Mouse (Mus musculus) bone marrow macrophage, adult 2 months (primary cell): ENCODE measurements at regions not wholly inside any gene's neighbourhood (a gene's known extent, or its start where the extent isn't known, plus 50 kb on each side); places are given as distances from the start of the nearest gene placed in this dataset.

ENCODE experiments used
- H3K27ac ChIP-seq: 2 replicates; pipeline ENCODE4 v1.5.1; 2012; ENCODE audit warnings: low read depth, low read length; ENCODE audit not compliant: insufficient read depth
- H3K4me1 ChIP-seq: 2 replicates; pipeline ENCODE4 v1.6.1; 2012; ENCODE audit warnings: low read length; ENCODE audit not compliant: control insufficient read depth, insufficient read depth
- H3K4me3 ChIP-seq: 2 replicates; pipeline ENCODE4 v1.5.1; 2012; ENCODE audit warnings: mild to moderate bottlenecking, low read length, moderate library complexity; ENCODE audit not compliant: insufficient read depth
- CTCF ChIP-seq: IDR thresholded peaks from 2 replicates; pipeline ENCODE4 v1.5.1; 2012; ENCODE audit warnings: low read depth, mild to moderate bottlenecking, low read length, moderate library complexity
- POLR2A ChIP-seq: IDR thresholded peaks from 2 replicates; pipeline ENCODE4 v1.6.1; 2012; ENCODE audit warnings: mild to moderate bottlenecking, low read depth, low read length, borderline replicate concordance

GRCm38 (mm10) chr2:84259222-84259621, 166.0 kb downstream of the Calcrl start:
- Histone ChIP-seq H3K4me1 (peaks cover 7% of the 10 kb centered on the region), H3K4me3 (no peak overlapping the region), H3K27ac (no peak overlapping the region)
- TF ChIP-seq POLR2A (no peak), CTCF (no peak)

GRCm38 (mm10) chr2:84260701-84261100, 164.5 kb downstream of the Calcrl start:
- no peak overlapping the region for H3K27ac ChIP-seq
- H3K4me1 ChIP-seq: peaks cover 6% of the 10 kb centered on the region
- H3K4me3 ChIP-seq: no peak overlapping the region
- TF ChIP-seq CTCF (no peak), POLR2A (no peak)

DNA sequence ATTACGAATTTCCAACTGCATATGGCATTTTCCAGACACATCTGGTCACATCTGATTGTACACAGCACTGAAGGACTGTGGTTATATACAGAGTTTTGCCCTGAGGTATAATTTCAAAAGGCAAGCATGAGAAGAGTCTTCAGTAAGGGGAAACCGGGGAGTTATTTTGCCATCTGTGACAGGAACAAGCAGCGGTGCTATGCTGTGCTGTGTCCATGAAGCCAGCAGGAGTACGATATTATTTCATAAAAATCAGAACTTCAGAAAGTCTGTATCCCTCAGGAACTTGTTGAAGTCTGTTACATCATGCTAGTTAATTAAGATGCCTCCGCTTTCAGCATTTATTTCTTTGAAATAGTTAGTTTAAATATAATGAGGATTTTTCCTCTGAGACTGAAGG, 163.7 kb downstream of the Calcrl start:
- TF ChIP-seq POLR2A: no peak
- no peak for TF ChIP-seq CTCF
- Histone ChIP-seq H3K27ac (no peak overlapping the region), H3K4me1 (peaks cover 6% of the 10 kb centered on the region), H3K4me3 (no peak overlapping the region)

DNA sequence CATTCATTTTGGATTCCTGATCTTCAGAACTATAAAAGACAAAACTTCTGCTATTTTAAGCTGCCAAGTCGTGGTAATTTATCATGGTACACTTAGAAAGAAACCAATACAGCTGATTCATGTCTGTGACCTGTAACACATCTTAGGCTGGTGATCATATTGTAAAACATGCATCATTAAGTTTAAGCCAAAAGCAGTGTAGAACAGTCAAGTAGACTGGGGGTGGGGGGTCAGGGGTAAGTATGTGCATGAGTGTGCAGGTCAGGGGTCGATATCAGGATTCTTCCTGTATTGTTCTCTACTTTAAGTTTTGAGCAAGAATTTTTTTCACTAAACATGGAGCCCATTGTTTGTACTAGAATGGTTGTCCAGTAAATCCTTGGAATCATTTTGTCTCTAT, 160.7 kb downstream of the Calcrl start:
- Histone ChIP-seq H3K4me3 (no peak overlapping the region), H3K4me1 (peaks cover 12% of the 10 kb centered on the region), H3K27ac (no peak overlapping the region)
- TF ChIP-seq POLR2A: no peak
- TF ChIP-seq CTCF: no peak

DNA sequence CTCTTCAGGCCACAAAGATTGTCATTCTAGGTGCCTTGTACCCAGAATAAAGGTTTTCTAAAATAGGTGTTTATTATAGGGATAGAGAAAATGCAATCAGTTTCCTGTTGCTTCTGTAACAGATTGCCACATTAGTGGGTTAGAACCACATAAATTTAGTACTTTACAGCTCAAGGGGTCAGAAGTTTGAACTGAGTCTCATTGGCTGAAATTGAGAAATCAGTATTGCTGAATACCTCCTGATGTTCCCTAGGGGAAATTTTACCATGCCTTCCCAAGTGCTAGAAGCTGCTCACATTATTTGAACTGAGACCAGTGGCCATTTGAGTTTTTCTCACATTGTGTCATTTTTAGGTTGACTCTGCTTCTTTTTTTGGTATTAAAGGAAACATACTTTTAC, 160.2 kb downstream of the Calcrl start:
- TF ChIP-seq CTCF (no peak), POLR2A (no peak)
- H3K4me1 ChIP-seq: peaks cover 12% of the 10 kb centered on the region
- no peak overlapping the region for H3K4me3 ChIP-seq
- H3K27ac ChIP-seq: no peak overlapping the region

- no peak overlapping the region for H3K27ac ChIP-seq
- no peak overlapping the region for H3K4me3 ChIP-seq
- TF ChIP-seq POLR2A (no peak), CTCF (no peak)
- peaks cover 12% of the 10 kb centered on the region for H3K4me1 ChIP-seq
Measured at GRCm38 (mm10) chr2:84266158-84266557, 159.1 kb downstream of the Calcrl start.

GRCm38 (mm10) chr2:84266883-84267554, 158.2 kb downstream of the Calcrl start:
- Histone ChIP-seq H3K4me3 (peak overlapping the region; percentile 42), H3K27ac (peak overlapping the region; percentile 94)

GRCm38 (mm10) chr2:84274038-84274724, 151.0 kb downstream of the Calcrl start:
- H3K4me3 ChIP-seq: no peak overlapping the region

More at GRCm38 (mm10) chr2:84266883-84267554, 158.2 kb downstream of the Calcrl start:
- TF ChIP-seq CTCF: no peak
- no peak for TF ChIP-seq POLR2A
- H3K4me1 ChIP-seq: peaks cover 12% of the 10 kb centered on the region

GRCm38 (mm10) chr2:84277181-84277580, 148.0 kb downstream of the Calcrl start:
- no peak for TF ChIP-seq CTCF
- TF ChIP-seq POLR2A: no peak
- Histone ChIP-seq H3K27ac (no peak overlapping the region), H3K4me3 (no peak overlapping the region), H3K4me1 (no peaks in the 10 kb centered on the region)

More at GRCm38 (mm10) chr2:84274038-84274724, 151.0 kb downstream of the Calcrl start:
- H3K27ac ChIP-seq: no peak overlapping the region
- no peaks in the 10 kb centered on the region for H3K4me1 ChIP-seq
- TF ChIP-seq CTCF (no peak), POLR2A (no peak)
